Mouse (Mus musculus): ENCODE data around the gene Cox6b1.
A peak's percentile ranks its signal among the peaks of the same experiment; 100 is the strongest.

Cox6b1 gene

GRCm38 (mm10) chr7:30625530-30626384 is at the start of gene Cox6b1:
Gene Cox6b1 (minus strand): TSS chr7:30626151.
- DNase-seq, result peak; percentile 95

GRCm38 (mm10) chr7:30671480-30671879 is 45.5 kb upstream of the Cox6b1 start, which contains the start of gene Pmis2:
Gene Pmis2 (minus strand): TSS chr7:30671605.
- no peak for DNase-seq

- DNase-seq, result peak; percentile 14
Measured at GRCm38 (mm10) chr7:30669229-30669628, 43.3 kb upstream of the Cox6b1 start.

- peak; percentile 36 for DNase-seq
Measured at GRCm38 (mm10) chr7:30665321-30665720, 39.4 kb upstream of the Cox6b1 start.

- DNase-seq, result peak; percentile 95
Measured at GRCm38 (mm10) chr7:30664529-30665200, 38.7 kb upstream of the Cox6b1 start, which contains the start of gene Haus5. Gene Haus5 (minus strand): TSS chr7:30664994.

- peak; percentile 99 for DNase-seq
Measured at GRCm38 (mm10) chr7:30649591-30650540, 23.9 kb upstream of the Cox6b1 start, which contains the start of gene Rbm42. Gene Rbm42 (minus strand): TSS chr7:30650317.

GRCm38 (mm10) chr7:30639083-30639482 is 13.1 kb upstream of the Cox6b1 start:
- peak; percentile 26 for DNase-seq

GRCm38 (mm10) chr7:30636395-30636794 is 10.4 kb upstream of the Cox6b1 start:
- DNase-seq, result peak; percentile 13

- DNase-seq, result no peak
Measured at GRCm38 (mm10) chr7:30635752-30636151, 9.8 kb upstream of the Cox6b1 start, which contains the start of gene Etv2. Gene Etv2 (minus strand): TSS chr7:30635852.

- peak; percentile 80 for DNase-seq
Measured at GRCm38 (mm10) chr7:30634621-30635020, 8.7 kb upstream of the Cox6b1 start.

- no peak for DNase-seq
Measured at GRCm38 (mm10) chr7:30633762-30634412, 7.9 kb upstream of the Cox6b1 start.

GRCm38 (mm10) chr7:30629013-30629412 is 3.1 kb upstream of the Cox6b1 start:
- no peak for DNase-seq

- DNase-seq, result no peak
Measured at GRCm38 (mm10) chr7:30626647-30627046, 696 bp upstream of the Cox6b1 start.

GRCm38 (mm10) chr7:30619202-30619601 is 6.7 kb downstream of the Cox6b1 start:
- no peak for DNase-seq

- DNase-seq, result no peak
Measured at GRCm38 (mm10) chr7:30618658-30619057, 7.3 kb downstream of the Cox6b1 start.

- DNase-seq, result no peak
Measured at GRCm38 (mm10) chr7:30615049-30615760, 10.7 kb downstream of the Cox6b1 start.

GRCm38 (mm10) chr7:30614454-30614853 is 11.5 kb downstream of the Cox6b1 start:
- no peak for DNase-seq

GRCm38 (mm10) chr7:30613529-30614112 is 12.3 kb downstream of the Cox6b1 start:
- DNase-seq, result peak; percentile 74

- DNase-seq, result peak; percentile 24
Measured at GRCm38 (mm10) chr7:30612654-30613402, 13.1 kb downstream of the Cox6b1 start, which contains the start of gene Upk1a. Gene Upk1a (minus strand): TSS chr7:30612847.

- no peak for DNase-seq
Measured at GRCm38 (mm10) chr7:30610043-30610442, 15.9 kb downstream of the Cox6b1 start.
